Mouse (Mus musculus) layer of hippocampus, adult 2 months (tissue): ENCODE data around the gene C77080. TPM values are rescaled to one million over a fixed set of nuclear protein-coding genes. Genes with fewer than 3 reads are reported as not detected.

Experiments
- DNase-seq, 2 experiments: peaks; one replicate each; pipeline ENCODE4 v3.0.0; 2022; ENCODE audit warnings: low spot score in 2 of 2
- H3K27ac ChIP-seq: fragments of 200-600 bp; 2 replicates; pipeline ENCODE4 v1.8.1; 2022
- H3K4me3 ChIP-seq: fragments of 200-600 bp; 2 replicates; pipeline ENCODE4 v1.8.1; 2022; ENCODE audit warnings: mild to moderate bottlenecking
- CTCF ChIP-seq: fragments of 200-600 bp; conservative IDR thresholded peaks from 2 replicates; pipeline ENCODE4 v1.8.1; 2022; ENCODE audit warnings: antibody characterized with exemption, mild to moderate bottlenecking, moderate library complexity
- total RNA-seq, 2 experiments: library from RNA; stranded (reverse); gene quantifications; 2 replicates each; pipeline ENCODE4 v1.2.3; 2021

The C77080 gene
- total RNA-seq, 2 experiments from 2014 or later: 6.7 to 7.4 TPM

- H3K27ac ChIP-seq: peak overlapping the region; percentile 39; the same call in 1 of the 2 replicates
- DNase-seq: no peak
- no peak overlapping the region for H3K4me3 ChIP-seq
- TF ChIP-seq CTCF: no peak
Measured at GRCm38 (mm10) chr4:129242761-129243160, 18.4 kb downstream of the C77080 start.

DNA sequence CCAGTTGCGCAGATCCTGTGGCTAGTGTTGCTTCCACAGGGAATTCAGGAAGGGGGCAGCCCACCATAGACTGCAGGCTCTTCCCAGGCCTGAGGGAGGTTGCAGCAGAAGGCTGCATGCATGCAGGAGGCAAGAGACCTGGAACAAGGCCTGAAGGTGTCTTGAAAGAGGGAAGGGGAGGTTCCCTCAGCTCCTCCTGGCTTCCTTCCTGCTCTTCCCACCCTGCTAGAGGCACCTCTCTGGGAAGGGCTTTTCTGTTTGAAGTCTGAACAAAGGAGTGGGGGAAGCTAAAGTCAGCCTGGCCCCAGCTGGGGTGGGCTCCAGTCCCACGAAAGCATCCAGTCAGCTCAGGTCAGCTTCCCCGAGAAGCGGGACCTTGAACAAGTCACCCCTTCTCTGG lies 18.9 kb downstream of the C77080 start:
- no peak for TF ChIP-seq CTCF
- no peak overlapping the region for H3K4me3 ChIP-seq
- peak overlapping the region; percentile 39; the same call in 1 of the 2 replicates for H3K27ac ChIP-seq
- no peak for DNase-seq

- peak in 1 of 2 experiments; percentile 14 for DNase-seq
- no peak overlapping the region for H3K4me3 ChIP-seq
- no peak overlapping the region for H3K27ac ChIP-seq
- TF ChIP-seq CTCF: no peak
Measured at GRCm38 (mm10) chr4:129241898-129242297, 19.3 kb downstream of the C77080 start.

GRCm38 (mm10) chr4:129239075-129239474 lies 22.1 kb downstream of the C77080 start:
- peak; percentile 56 to 58 for DNase-seq
- Histone ChIP-seq H3K27ac (peak overlapping the region; percentile 55; the same call in 1 of the 2 replicates), H3K4me3 (peak overlapping the region; percentile 65)

DNA sequence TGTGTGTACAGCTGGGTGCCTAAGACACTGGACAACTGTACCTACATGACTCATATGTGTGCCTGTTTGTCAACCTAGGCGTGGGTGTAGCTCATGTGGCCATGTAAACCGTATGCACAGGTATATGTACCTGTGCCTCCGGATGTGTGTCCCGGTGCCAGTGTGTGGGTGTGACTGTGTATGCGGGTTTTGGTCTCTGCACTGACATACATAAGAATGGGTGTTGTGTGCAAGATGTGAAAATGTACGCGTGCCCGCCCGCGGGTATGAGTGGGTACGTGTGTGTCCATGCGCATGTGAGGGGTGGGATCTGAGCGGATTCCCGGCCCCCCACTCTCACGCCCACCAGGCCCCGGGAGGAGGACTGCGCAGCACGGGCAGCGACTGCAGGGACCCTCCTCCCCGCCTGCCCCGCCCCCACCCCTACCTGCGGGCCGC lies 22.6 kb downstream of the C77080 start:
- TF ChIP-seq CTCF: no peak
- DNase-seq: no peak
- H3K4me3 ChIP-seq: peak overlapping the region; percentile 65
- H3K27ac ChIP-seq: peak overlapping the region; percentile 55; the same call in 1 of the 2 replicates

More at GRCm38 (mm10) chr4:129239075-129239474, 22.1 kb downstream of the C77080 start:
- no peak for TF ChIP-seq CTCF

DNA sequence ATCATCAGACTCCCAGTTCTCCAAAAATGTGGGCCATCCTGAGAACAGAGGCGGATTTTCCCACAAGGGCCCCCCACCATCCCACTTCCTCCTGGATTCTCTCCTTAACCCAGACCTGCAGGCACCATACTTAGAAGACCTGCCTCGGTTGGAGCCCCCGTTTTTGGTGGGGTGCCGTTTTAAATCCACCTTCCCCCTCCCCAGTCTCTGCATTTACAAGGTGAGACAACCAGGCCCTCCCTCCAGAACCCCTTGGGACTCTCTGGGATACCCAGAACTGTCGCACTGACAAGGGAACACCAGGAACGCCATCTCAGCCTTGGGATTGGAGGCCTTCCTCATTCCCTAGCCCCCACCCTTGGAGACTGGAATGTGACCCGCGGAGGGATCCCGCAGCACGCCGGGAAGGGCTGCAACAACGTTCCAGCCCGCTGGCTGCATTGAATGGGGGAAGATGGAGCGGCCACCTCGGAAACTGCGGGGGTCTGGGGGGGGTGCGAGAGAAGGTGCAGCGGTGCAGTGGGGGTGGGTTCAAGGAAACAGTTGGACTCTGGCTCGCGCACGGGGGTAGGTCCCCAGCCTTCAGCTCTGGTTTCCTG lies 23.3 kb downstream of the C77080 start:
- no peak for TF ChIP-seq CTCF
- Histone ChIP-seq H3K4me3 (peak overlapping the region; percentile 65), H3K27ac (no peak overlapping the region)
- peak in 1 of 2 experiments; percentile 15 for DNase-seq

- TF ChIP-seq CTCF: no peak
- Histone ChIP-seq H3K27ac (no peak overlapping the region), H3K4me3 (no peak overlapping the region)
- no peak for DNase-seq
Measured at GRCm38 (mm10) chr4:129236236-129236813, 24.9 kb downstream of the C77080 start.

DNA sequence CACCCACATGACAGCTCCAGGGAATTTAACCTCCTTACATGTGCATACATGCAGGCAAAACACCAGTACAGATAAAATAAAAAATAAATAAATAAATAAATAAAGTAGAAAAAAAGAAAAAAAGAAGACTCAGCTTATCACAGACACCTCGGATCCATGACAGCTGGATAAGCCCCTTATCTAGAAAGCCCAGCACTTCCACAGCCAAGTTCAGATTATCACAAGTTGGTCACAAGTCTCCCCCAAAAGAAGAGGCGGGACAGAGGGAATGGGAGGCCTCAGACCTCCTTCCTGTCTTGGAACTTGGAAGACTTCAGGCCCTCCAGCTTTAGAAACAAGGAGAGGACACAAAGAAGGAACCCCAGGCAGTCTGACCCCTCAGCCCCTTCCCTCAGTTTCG lies 26.1 kb downstream of the C77080 start:
- no peak overlapping the region for H3K4me3 ChIP-seq
- TF ChIP-seq CTCF: no peak
- no peak for DNase-seq
- H3K27ac ChIP-seq: no peak overlapping the region

- no peak for DNase-seq
- no peak for TF ChIP-seq CTCF
- Histone ChIP-seq H3K4me3 (no peak overlapping the region), H3K27ac (no peak overlapping the region)
Measured at GRCm38 (mm10) chr4:129234488-129234887, 26.7 kb downstream of the C77080 start.

GRCm38 (mm10) chr4:129232561-129233360 lies 28.4 kb downstream of the C77080 start:
- no peak overlapping the region for H3K27ac ChIP-seq
- TF ChIP-seq CTCF: no peak
- H3K4me3 ChIP-seq: no peak overlapping the region
- no peak for DNase-seq

GRCm38 (mm10) chr4:129231594-129232450 lies 29.4 kb downstream of the C77080 start:
- Histone ChIP-seq H3K4me3 (no peak overlapping the region), H3K27ac (no peak overlapping the region)
- no peak for TF ChIP-seq CTCF
- DNase-seq: no peak

- no peak for TF ChIP-seq CTCF
- no peak overlapping the region for H3K4me3 ChIP-seq
- no peak overlapping the region for H3K27ac ChIP-seq
- no peak for DNase-seq
Measured at GRCm38 (mm10) chr4:129230926-129231325, 30.3 kb downstream of the C77080 start.

DNA sequence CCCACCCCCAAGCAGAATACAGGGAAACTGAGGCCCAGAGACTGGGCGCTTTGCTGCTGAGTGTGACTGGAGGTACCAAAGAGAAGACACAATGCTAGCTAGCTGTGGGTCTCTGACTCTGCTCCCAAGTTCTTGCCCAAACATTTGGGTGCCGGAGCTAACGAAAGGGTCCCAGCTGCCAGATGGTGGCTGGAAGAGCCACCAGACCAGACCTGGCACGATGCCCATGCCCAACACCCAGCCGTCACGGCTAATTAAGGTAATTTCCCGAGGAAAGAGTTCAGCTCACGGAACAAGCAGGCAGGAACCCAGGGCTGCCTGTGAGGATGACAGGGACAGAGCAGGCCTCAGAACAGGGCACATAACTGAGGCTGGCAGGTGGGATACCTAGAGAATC lies 33.2 kb downstream of the C77080 start:
- no peak overlapping the region for H3K4me3 ChIP-seq
- TF ChIP-seq CTCF: no peak
- H3K27ac ChIP-seq: no peak overlapping the region
- DNase-seq: no peak
